Mouse (Mus musculus): Measurements from ENCODE around the gene Parpbp.

Parpbp gene

GRCm38 (mm10) chr10:88146707-88147477, at the start of gene Parpbp, which contains the start of gene Nup37:
TSS of gene Parpbp (minus strand) at chr10:88146941.
TSS of gene Nup37 (plus strand) at chr10:88146992.
- in situ Hi-C loops (cut with MboI, MseI): loop anchor here (5.0 to 25.0 kb wide), 2 partner anchors 655 to 1435 kb away; partner anchors contain the start of genes Hsp90b1 and Ttc41

GRCm38 (mm10) chr10:88167438-88168077, 20.8 kb upstream of the Parpbp start:
- in situ Hi-C loops (cut with MboI, MseI): no loop called here

DNA sequence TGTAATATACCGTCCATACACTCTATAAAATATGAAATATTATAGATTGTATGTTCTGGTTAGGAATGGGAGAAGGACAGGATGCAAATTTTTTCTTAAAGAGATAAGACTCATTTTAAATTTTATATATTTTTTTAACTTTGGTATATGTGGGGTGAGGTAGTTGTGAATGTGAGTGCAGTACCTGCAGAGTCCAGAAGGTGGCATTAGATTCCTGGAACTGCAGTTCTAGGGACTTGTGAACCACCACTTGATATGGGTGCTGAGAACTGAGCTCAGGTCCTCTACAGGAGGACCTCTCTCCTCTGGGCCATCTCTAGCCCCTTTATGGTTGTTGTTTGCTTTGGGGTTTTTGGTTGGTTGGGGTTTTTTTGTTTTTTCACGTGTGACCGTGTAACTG, 19.4 kb upstream of the Parpbp start:
- in situ Hi-C loops (cut with MboI, MseI): no loop called here

DNA sequence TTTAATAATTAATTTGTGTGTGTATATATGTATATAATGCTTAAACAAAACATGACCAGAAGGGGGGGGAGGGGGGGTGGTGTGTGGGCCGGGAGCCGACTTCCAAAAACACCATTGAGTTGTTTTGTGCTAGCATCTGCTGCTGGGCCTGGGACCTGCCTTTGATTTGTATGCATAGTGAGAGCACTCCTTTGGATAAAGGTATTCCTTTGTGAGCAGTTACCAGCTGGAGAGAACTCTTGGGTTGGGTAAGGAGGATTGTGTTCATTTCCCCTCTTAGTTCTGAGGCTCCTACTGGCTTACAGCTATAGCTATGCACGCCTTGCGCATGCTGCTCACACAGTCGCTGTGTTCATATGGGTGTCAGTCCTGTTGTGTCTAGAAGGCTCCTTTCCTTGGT, 15.9 kb upstream of the Parpbp start:
- in situ Hi-C loops (cut with MboI, MseI): no loop called here

DNA sequence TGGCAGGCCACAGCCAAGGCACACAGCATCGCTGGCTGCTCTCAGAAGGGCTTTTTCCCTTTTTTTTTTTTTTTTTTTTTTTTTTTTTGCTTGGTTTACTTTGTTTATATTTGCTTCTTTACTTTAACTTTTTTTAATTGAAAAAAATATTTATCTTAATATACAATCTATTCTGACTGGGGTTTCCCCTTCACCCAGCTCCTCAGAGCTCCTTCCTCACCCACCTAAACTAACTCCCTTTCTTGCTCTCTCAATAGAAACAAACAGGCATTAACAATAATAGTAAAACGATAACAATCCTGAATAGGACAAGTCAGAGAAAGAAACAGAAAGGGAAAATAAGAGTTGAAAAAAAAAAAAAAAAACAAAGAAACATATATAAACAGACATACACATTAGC, 15.4 kb upstream of the Parpbp start:
- in situ Hi-C loops (cut with MboI, MseI): no loop called here

- in situ Hi-C loops (cut with MboI, MseI): no loop called here
These were observed 4.9 kb upstream of the Parpbp start for GRCm38 (mm10) chr10:88151658-88152057.

- in situ Hi-C loops (cut with MboI, MseI): no loop called here
These were observed 3.6 kb upstream of the Parpbp start for GRCm38 (mm10) chr10:88150381-88150780.

GRCm38 (mm10) chr10:88146187-88146586, 554 bp downstream of the Parpbp start:
- in situ Hi-C loops (cut with MboI, MseI): loop anchor here (5.0 to 25.0 kb wide), 2 partner anchors 656 to 1434 kb away; partner anchors contain the start of genes Hsp90b1 and Ttc41

DNA sequence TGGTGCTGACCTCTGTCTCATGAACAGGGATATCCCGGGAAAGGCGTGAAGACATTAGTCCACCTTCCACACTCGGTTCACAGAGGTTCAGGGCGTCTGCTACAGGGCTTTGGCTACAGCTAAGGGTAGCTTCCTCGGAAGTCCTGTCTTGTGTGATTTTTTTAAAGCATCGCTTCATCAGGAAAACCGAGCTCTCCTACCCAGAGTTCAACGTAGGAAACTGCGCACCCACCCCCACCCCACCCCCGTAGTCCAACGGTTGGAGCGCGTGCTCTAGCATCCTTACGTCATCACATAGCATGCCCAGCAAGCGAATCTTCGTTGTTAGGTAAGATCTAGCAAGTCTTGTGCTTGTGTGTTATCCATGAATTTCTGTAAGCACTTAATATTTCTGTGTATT, 11.1 kb downstream of the Parpbp start:
- in situ Hi-C loops (cut with MboI, MseI): loop anchor here (25.0 kb wide), 1 partner anchor 1423 kb away; the partner anchor contains the start of genes Hsp90b1 and Ttc41

GRCm38 (mm10) chr10:88119721-88120120, 27.0 kb downstream of the Parpbp start:
- in situ Hi-C loops (cut with MboI, MseI): no loop called here

GRCm38 (mm10) chr10:88113290-88113689, 33.5 kb downstream of the Parpbp start:
- in situ Hi-C loops (cut with MboI, MseI): no loop called here

DNA sequence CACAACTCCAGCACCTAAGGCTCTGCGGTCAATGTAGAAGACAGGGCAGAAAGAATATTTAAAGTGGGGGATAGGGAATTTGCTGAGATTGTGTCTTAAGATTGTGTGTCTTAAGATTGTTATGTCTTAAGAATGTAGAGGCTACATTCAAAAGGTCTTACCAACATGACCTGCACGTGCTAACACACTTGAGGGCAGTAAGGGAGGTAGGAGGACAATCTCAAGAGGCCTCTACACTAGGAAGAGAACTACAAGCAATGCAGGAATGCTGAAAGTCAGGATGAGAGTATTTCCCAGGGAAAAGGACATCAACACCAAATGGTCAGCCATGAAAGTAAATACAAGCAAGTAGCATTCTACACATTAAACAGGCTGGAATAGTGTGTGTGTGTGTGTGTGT, 40.6 kb downstream of the Parpbp start:
- in situ Hi-C loops (cut with MboI, MseI): no loop called here

GRCm38 (mm10) chr10:88090772-88091171, 56.0 kb downstream of the Parpbp start, which contains the start of gene Pmch:
TSS of gene Pmch (plus strand) at chr10:88091072.
- in situ Hi-C loops (cut with MboI, MseI): no loop called here

DNA sequence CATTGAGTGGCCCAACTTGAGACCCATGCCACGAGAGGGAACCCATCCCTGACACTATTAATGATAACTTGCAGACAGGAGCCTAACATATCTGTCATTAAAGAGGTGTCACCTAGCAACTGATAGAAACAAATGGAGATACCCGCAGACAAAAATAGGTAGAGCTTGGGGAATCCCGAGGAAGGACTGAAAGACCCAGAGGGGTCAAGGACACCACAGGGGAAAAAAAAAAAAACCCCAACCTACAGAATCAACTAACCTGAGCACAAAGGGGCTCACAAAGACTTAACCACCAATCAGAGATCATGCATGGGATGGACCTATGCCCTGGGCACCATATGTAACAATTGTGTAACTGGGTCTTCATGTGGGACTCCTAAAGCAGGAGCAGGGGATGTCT, 79.4 kb downstream of the Parpbp start:
- in situ Hi-C loops (cut with MboI, MseI): loop anchor here (10.0 kb wide), 1 partner anchor 237 kb away; no protein-coding TSS in a partner anchor

DNA sequence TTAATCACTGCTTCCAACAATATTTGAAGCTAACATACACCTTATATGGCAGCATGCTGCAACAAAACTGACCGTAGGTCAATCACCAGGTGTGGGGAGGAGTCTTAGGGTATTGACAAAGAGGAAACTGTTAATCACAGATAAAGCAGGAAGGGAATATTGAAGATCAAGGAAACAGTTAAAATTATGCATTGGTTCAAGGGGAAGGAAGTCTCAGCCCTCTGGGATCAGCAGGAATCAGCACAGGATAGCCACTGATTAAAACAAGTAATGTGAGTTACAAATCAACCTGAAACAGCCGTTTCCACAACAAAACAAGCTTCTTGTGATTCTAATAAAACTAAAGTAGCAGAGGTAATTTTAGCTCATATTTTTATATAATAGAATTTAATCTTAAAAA, 81.9 kb downstream of the Parpbp start:
- in situ Hi-C loops (cut with MboI, MseI): loop anchor here (10.0 kb wide), 1 partner anchor 240 kb away; no protein-coding TSS in a partner anchor

GRCm38 (mm10) chr10:88063436-88063835, 83.3 kb downstream of the Parpbp start:
- in situ Hi-C loops (cut with MboI, MseI): loop anchor here (10.0 kb wide), 1 partner anchor 241 kb away; no protein-coding TSS in a partner anchor

DNA sequence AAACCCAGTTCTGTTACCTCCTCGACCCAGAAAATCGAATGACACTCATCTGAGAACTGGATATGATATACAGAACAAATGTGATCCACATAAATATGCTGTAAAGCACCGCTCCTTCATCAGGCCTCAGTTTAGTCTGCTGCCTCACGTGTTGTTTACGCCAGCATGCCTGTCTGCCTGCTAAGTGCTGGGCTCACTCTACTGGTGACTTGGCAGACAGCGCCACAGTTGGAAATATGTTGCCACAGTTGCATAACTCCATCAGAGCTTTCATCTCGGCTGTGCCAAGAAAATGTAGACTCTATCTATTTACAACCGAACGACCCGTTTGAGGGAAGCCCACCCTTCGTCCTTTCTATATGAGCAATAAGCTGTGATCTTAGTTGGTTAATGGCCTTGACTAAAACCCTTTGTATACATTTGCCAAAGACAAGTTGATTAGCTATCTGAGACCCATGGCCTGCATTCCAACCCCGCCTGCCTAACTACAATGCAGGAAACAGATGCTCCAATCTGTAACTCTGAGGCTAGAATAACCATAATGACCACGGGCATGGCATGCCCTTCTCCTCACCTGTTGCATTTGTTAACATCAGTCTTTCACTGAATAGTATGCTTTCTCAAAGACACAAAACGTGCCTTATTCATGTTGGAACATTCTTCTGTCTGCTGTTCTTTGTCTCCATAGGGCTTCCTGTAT, 89.6 kb downstream of the Parpbp start:
- in situ Hi-C loops (cut with MboI, MseI): no loop called here

DNA sequence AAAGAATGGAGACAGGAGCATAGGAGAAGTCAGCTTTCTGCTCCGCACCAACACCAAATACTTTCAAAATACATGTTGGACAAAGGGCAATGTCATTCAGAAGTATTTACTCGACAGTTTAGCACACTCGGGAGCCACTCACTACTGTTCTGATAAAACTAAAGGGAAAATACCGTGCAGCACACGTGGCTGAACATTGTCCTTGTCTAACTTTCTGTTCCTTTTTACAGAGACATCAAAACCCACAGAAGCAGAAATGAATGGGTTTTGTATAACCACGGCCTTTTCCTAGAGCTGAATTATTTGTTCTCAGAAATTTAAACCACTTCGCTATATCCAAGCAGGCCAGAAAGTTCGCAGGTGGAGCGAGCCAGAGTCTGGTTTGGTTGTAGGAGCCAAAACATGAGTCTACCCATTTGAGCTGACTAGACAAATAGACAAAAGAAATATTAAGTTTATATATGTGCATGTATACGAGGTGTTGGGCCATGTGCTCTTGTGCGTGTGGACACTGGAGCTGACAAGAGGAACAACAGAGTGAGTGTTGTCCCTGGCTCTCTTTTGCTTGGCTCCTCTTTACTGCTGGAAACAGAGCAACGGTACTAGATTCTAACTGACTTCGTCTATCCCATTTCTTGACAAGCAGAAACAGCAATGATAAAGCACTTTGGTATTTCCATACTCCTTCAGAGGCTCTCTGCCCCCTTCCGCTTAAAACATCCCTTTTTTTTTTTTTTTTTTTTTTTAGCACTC, 92.3 kb downstream of the Parpbp start:
- in situ Hi-C loops (cut with MboI, MseI): no loop called here

DNA sequence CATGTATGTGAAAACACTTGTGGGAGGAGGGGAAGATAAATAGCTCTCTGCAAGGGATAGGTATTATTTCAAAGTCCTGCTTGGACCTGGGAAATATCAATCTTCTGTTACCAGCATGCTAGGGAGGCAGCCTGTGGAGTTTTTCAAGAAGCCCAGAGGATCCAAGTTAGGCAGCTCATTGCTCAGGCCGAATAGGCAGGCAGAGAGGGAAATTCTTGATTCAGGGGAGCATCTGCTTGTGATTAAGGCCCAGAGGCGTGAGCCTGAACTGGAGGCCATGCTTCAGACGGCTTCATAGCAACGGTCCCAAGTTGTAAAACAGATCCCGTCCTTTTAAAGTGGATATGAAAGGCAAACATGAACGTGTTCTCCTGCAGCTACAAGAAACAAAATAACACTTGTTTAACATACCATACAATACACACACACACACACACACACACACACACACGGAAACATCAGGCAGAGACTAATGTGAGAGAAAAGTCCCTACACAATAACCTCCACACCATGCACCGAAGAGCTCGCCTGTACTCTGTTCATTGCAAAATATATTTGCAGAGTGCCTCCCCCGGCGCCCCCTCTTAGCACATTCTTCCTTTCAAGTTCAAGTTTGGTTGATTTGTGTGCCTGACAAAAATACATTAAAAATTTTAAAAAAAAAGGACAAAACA, 100.5 kb downstream of the Parpbp start:
- in situ Hi-C loops (cut with MboI, MseI): no loop called here

- in situ Hi-C loops (cut with MboI, MseI): no loop called here
These were observed 102.4 kb downstream of the Parpbp start for GRCm38 (mm10) chr10:88044297-88044696.

Data from T-helper 2 cell (primary cell).